Mouse (Mus musculus) midbrain, postnatal 0 days (tissue): ENCODE measurements around the gene Cables2. TPM values are rescaled to one million over a fixed set of nuclear protein-coding genes. Genes with fewer than 3 reads are reported as not detected.

Experiments used
- ATAC-seq: fragments of 200-750 bp; cut with Nextera tagmentation; 2 replicates; pipeline ENCODE4 v1.8.0; 2017; ENCODE audit warnings: moderate number of reproducible peaks, mild to moderate bottlenecking, moderate TSS enrichment, moderate library complexity; ENCODE audit not compliant: low FRiP score
- DNase-seq: peaks from one replicate; pipeline ENCODE4 v3.0.0-alpha.2; 2015; ENCODE audit warnings: low spot score
- H3K27ac ChIP-seq: fragments of 300-500 bp; sonication (generic); 2 replicates; pipeline ENCODE4 v1.5.1; 2014; ENCODE audit warnings: low read depth, mild to moderate bottlenecking, low read length, mixed read lengths
- H3K27me3 ChIP-seq: fragments of 300-500 bp; sonication (generic); 2 replicates; pipeline ENCODE4 v1.6.1; 2014; ENCODE audit warnings: low read length, control low read depth, mixed read lengths; ENCODE audit not compliant: insufficient read depth
- H3K36me3 ChIP-seq: fragments of 300-500 bp; sonication (generic); 2 replicates; pipeline ENCODE4 v1.6.1; 2014; ENCODE audit warnings: low read length, control low read depth, mixed read lengths; ENCODE audit not compliant: insufficient read depth
- H3K4me1 ChIP-seq: fragments of 300-500 bp; sonication (generic); 2 replicates; pipeline ENCODE4 v1.6.1; 2014; ENCODE audit warnings: mild to moderate bottlenecking, control low read depth, antibody characterized with exemption, low read length, mixed read lengths; ENCODE audit not compliant: insufficient read depth
- H3K4me2 ChIP-seq: fragments of 300-500 bp; sonication (generic); 2 replicates; pipeline ENCODE4 v1.6.1; 2014; ENCODE audit warnings: low read depth, mild to moderate bottlenecking, low read length, mixed read lengths; ENCODE audit not compliant: poor library complexity, severe bottlenecking
- H3K4me3 ChIP-seq: fragments of 300-500 bp; sonication (generic); 2 replicates; pipeline ENCODE4 v1.5.1; 2014; ENCODE audit warnings: low read depth, mild to moderate bottlenecking, low read length, moderate library complexity
- H3K9ac ChIP-seq: fragments of 300-500 bp; sonication (generic); replicated peaks from 2 replicates; pipeline ENCODE4 v1.6.1; 2014; ENCODE audit warnings: mild to moderate bottlenecking, low read length, moderate library complexity, mixed read lengths; ENCODE audit not compliant: poor library complexity, severe bottlenecking
- H3K9me3 ChIP-seq: fragments of 300-500 bp; sonication (generic); 2 replicates; pipeline ENCODE4 v1.6.1; 2016; ENCODE audit warnings: low read length, control low read depth
- CTCF ChIP-seq: IDR thresholded peaks from 2 replicates; pipeline ENCODE4 v1.5.1; 2016; ENCODE audit warnings: antibody characterized with exemption, mild to moderate bottlenecking
- WGBS: fragments of 180-500 bp; shearing (Covaris S2); extraction: QIAGEN DNeasy Blood & Tissue Kit; methylation state at CpG from one replicate; pipeline ENCODE4 v1.1.7; 2014; 5-methylcytosine and 5-hydroxymethylcytosine counted together
- polyA plus RNA-seq: library from polyadenylated mRNA; unstranded; fragments of >200 nt; fragmentation: Nextera tagmentation; extraction: Ambion mirVana; gene quantifications from 2 replicates; pipeline ENCODE4 v1.2.1, GENCODE M21; 2015
- total RNA-seq: library from RNA; depleted of rRNA; stranded (reverse); fragments of >200 nt; gene quantifications from 2 replicates; pipeline ENCODE4 v1.2.3, GENCODE M21; 2014

Cables2 gene
- total and polyA plus RNA-seq, 2 experiments from 2014 or later, result 37.8 to 59.1 TPM

GRCm38 (mm10) chr2:180289440-180290108 is 16.3 kb upstream of the Cables2 start, which contains the start of gene Rbbp8nl:
Rbbp8nl (minus strand) TSS chr2:180289879.
- no peaks in the 10 kb centered on the region for H3K9me3 ChIP-seq
- no peak for TF ChIP-seq CTCF
- ATAC-seq (no peak), DNase-seq (no peak)
- no peak within 1 kb of the TSS for H3K4me2 ChIP-seq
- no peak within 1 kb of the TSS for H3K9ac ChIP-seq
- no peak within 1 kb of the TSS for H3K4me3 ChIP-seq
- H3K27me3 ChIP-seq, result no peaks in the 10 kb centered on the region
- H3K4me1 ChIP-seq, result no peaks in the 10 kb centered on the region
- no peaks in the 10 kb centered on the region for H3K36me3 ChIP-seq
- H3K27ac ChIP-seq, result no peak within 1 kb of the TSS
- 37% methylated on average over 16 of the region's 16 CpGs for WGBS

GRCm38 (mm10) chr2:180288966-180289365 is 15.7 kb upstream of the Cables2 start:
- Histone ChIP-seq H3K27me3 (no peaks in the 10 kb centered on the region), H3K36me3 (no peaks in the 10 kb centered on the region), H3K4me3 (no peak overlapping the region), H3K9me3 (no peaks in the 10 kb centered on the region), H3K4me1 (no peaks in the 10 kb centered on the region), H3K27ac (no peak overlapping the region), H3K4me2 (no peak overlapping the region), H3K9ac (no peak overlapping the region)
- ATAC-seq, result no peak
- WGBS, result 68% methylated on average over 11 of the region's 11 CpGs
- DNase-seq, result no peak
- no peak for TF ChIP-seq CTCF

GRCm38 (mm10) chr2:180279321-180279720 is 6.0 kb upstream of the Cables2 start:
- H3K4me3 ChIP-seq, result no peak overlapping the region
- H3K4me2 ChIP-seq, result no peak overlapping the region
- H3K36me3 ChIP-seq, result no peaks in the 10 kb centered on the region
- H3K27me3 ChIP-seq, result no peaks in the 10 kb centered on the region
- WGBS, result 86% methylated on average over 8 of the region's 8 CpGs
- TF ChIP-seq CTCF, result no peak
- no peak for ATAC-seq
- no peaks in the 10 kb centered on the region for H3K9me3 ChIP-seq
- DNase-seq, result no peak
- H3K27ac ChIP-seq, result no peak overlapping the region
- no peaks in the 10 kb centered on the region for H3K4me1 ChIP-seq
- H3K9ac ChIP-seq, result no peak overlapping the region

DNA sequence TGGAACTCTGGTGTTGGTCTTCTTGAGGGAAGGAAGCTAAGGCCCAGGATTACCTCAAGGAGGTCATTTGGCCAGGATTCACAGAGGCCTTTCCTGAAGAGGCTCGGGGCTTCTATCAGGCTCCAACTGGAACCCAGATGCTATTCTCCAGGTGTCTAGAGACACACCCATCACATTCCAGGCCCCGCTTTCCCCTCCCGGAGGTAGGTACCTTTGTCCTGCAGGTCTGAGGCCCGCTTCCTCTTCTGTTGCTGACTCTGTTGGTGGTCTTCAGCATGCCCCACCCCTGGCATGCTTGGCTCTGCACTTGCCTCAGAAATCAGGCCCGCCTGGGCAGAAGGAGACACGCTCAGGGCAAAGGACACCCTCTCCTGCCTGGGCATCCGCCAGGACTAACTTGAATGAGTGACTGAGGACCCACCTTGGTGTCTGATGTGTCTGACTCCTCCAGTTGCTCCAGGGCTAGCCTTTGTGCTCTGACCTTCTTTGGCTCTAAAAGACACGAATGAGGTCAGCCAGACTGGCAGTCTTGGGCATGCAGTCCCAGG is 4.6 kb upstream of the Cables2 start:
- no peaks in the 10 kb centered on the region for H3K27me3 ChIP-seq
- no peak for TF ChIP-seq CTCF
- H3K4me1 ChIP-seq, result no peaks in the 10 kb centered on the region
- WGBS, result 73% methylated on average over 8 of the region's 8 CpGs
- no peak for ATAC-seq
- no peak overlapping the region for H3K9ac ChIP-seq
- no peaks in the 10 kb centered on the region for H3K36me3 ChIP-seq
- H3K4me3 ChIP-seq, result no peak overlapping the region
- no peak overlapping the region for H3K4me2 ChIP-seq
- no peak for DNase-seq
- H3K9me3 ChIP-seq, result no peaks in the 10 kb centered on the region
- no peak overlapping the region for H3K27ac ChIP-seq

GRCm38 (mm10) chr2:180276851-180277259 is 3.6 kb upstream of the Cables2 start:
- Histone ChIP-seq H3K27ac (no peak overlapping the region), H3K9me3 (no peaks in the 10 kb centered on the region), H3K4me2 (no peak overlapping the region), H3K36me3 (no peaks in the 10 kb centered on the region), H3K4me1 (peaks cover 5% of the 10 kb centered on the region; the same call in 1 of the 2 replicates), H3K4me3 (no peak overlapping the region), H3K9ac (no peak overlapping the region), H3K27me3 (no peaks in the 10 kb centered on the region)
- TF ChIP-seq CTCF, result no peak
- WGBS, result 76% methylated on average over 8 of the region's 8 CpGs
- no peak for DNase-seq
- no peak for ATAC-seq

DNA sequence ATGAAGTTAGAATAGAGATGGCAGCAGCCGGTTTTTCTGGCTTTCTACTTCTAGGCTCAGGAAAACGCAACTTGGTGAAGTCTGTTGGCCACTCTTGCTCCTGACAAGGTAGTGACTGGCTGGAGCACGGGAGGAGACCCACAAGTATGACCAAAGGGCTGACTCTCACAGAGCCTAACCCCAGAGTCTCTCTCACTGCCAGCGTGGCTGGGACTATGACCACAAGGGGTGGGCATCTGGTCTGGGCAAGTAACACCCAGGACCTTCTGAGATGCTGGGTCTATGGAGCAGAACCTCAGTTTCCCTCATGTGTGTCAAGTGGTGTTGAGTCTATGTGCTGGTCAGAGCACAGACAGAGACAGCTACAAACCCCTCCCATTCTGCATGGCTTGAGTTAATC is 3.1 kb upstream of the Cables2 start:
- no peak for ATAC-seq
- TF ChIP-seq CTCF, result no peak
- 61% methylated on average over 4 of the region's 4 CpGs for WGBS

More for the DNA sequence above, 3.1 kb upstream of the Cables2 start:
- Histone ChIP-seq H3K4me3 (no peak overlapping the region), H3K4me1 (peaks cover 10% of the 10 kb centered on the region; the same call in 1 of the 2 replicates), H3K36me3 (no peaks in the 10 kb centered on the region), H3K27me3 (no peaks in the 10 kb centered on the region), H3K27ac (no peak overlapping the region), H3K9me3 (no peaks in the 10 kb centered on the region), H3K4me2 (no peak overlapping the region), H3K9ac (0 out of 2 replicates have a peak overlapping the region, but pooled peaks have one; percentile 24)
- DNase-seq, result no peak
